Mouse (Mus musculus) CH12F3 (cell line): ENCODE data around the gene Ppp1r13l.

Experiments used
- in situ Hi-C: fragments of 300-500 bp; cut with MboI; formaldehyde crosslinking; loops from 2 replicates; pipeline ENCODE4 v1.14.3; 2020; ENCODE audit warnings: low sequenced_read_pairs

Gene Ppp1r13l

DNA sequence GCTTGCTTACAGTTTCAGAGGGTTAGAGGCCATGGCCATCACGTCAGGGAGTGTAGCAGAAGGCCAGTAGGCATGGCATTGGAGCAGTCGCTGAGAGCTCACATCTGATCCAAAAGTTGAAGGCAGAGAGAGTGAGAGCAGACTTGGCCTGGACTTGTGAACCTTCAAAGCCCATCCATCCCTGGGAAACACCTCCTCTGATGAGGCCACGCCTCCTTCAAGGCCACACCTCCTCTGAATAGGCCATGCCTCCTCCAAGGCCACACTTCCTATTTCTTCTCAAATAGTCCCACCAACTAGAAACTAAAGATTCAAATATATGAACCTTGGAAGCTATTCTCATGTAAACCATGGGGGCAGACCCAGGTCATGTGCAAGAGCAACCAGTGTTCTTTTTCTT is 24.0 kb upstream of the Ppp1r13l start:
- in situ Hi-C loops: no loop called here

DNA sequence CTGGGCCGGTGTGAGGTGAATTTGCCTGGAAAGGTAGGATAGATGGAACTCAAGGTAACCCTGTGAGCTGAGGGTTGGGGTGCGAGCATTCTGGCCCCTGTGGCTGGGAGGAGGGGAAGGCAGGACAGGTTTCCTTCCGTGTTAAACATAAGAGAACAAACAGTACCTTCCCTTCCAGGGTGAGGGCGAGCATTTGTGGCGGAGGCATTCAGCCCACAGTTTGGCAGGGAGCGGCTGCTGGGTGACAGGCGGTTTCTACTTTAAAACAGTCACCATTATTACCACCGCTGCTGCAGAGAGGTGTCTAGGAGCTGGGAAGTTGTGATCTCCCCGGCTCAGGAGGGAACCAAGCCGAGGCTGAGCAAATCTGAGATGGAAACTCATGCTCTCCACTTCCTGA is 22.4 kb upstream of the Ppp1r13l start:
- in situ Hi-C loops: no loop called here

DNA sequence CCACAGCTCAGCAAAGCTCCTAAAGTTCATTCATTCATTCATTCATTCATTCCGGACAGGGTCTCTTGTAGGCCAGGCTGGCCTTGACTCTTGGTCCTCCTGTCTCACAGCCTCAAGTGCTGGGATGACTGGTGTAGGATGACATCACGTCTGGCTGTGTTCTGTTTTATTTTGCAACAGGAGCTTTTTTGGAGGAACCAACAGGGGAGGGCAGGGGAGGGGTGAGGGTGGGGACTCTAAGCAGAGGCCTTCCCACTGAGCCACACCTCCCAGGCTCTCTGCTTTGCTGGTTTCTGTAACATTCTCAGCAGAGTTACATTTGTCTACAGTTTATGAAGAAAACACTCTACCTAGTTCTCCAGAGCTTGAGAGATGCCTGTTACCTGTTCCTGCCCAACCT is 21.5 kb upstream of the Ppp1r13l start:
- in situ Hi-C loops: no loop called here

DNA sequence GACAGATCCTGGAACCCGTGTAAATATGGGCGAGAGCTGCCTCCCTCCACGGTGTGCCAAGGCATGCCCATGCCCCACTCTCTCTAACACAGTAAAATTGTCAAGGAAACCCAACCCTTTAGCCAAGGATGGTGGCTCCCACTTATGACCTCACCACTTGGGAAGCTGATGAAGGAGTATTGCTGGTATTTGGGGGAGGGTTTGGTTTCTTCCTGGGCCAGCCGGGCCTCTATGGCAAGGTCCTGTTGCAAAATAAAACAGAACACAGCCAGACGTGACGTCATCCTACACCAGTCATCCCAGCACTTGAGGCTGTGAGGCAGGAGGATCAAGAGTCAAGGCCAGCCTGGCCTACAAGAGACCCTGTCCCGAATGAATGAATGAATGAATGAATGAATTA is 21.0 kb upstream of the Ppp1r13l start:
- in situ Hi-C loops: no loop called here

DNA sequence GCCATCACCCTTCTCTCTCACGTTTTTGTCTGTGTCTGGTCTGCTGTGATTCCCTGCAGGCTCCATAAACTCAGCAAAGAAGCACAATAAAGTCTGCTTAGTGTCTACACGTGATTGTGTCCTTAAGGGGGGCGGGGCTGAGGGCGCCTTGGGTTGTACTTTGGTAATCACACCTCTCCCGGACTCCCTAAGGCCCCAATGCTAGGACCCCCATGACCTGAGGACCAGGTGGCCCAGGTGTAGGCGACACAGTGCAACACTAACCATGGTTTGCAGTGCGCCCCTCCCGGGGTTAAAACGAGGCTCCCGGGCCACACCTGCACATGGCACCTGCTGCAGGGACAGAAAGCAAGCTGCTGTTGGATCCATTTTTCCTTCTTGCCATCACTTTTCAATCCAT is 18.3 kb upstream of the Ppp1r13l start:
- in situ Hi-C loops: loop anchor here (5.0 kb wide), 1 partner anchor 34 kb away; no protein-coding TSS in a partner anchor

DNA sequence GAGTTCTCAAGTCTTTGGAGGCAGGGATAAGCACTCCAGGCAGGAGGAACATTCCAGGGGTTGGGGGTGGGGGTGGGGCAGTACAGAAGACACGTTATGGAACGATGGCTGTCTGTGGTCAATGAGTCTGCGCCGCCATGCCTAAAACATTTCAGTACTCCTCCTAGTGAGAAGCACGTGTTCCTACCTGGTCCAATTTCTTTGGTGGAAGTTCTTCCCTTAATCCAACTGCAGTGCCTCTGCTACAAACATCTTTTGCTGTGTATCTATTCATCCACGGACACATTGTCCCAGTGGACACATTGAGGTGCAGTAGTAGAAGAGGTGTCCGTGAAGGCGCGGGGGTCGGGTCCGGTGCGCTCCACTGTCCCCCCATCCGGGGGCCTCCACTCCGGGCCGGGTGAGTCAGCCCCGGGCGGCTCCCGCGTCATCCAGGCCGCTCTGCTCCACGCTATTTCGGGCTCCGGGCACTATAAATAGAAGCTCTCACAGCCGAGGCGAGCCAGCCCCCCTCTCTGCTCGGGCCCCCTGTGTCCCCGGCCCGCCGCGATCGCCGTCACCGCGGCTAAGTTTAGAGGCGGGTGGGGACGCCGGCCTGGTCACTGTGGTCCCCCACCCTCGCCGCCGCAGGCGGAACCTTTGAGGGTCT is 17.7 kb upstream of the Ppp1r13l start:
- in situ Hi-C loops: loop anchor here (5.0 kb wide), 1 partner anchor 35 kb away; no protein-coding TSS in a partner anchor

DNA sequence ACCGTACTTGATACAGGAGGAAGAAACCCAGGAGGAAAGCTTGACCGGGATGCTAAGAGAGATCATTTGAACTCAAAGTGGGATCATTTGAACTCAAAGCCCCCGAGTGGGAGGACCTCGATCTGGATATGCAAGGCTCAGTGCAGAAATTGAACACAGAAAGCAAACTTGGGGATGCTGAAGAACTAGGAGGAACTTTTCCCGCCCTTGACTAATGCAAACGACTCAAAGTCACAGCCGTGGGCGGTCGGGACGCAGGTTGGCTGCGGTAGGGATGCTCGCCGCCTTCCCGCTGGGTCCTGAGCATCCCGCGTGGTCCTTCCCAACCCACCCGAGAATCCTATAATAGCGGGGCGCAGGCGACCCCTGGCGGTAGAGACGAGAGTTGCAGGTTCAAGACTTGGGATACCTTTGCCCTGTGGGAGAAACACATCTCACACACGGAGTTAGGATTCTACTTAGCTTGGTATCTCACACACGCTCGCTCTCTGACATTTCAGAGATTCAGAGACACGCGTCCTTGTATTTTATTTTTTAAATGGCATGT is 17.0 kb upstream of the Ppp1r13l start:
- in situ Hi-C loops: loop anchor here (5.0 kb wide), 1 partner anchor 35 kb away; no protein-coding TSS in a partner anchor

DNA sequence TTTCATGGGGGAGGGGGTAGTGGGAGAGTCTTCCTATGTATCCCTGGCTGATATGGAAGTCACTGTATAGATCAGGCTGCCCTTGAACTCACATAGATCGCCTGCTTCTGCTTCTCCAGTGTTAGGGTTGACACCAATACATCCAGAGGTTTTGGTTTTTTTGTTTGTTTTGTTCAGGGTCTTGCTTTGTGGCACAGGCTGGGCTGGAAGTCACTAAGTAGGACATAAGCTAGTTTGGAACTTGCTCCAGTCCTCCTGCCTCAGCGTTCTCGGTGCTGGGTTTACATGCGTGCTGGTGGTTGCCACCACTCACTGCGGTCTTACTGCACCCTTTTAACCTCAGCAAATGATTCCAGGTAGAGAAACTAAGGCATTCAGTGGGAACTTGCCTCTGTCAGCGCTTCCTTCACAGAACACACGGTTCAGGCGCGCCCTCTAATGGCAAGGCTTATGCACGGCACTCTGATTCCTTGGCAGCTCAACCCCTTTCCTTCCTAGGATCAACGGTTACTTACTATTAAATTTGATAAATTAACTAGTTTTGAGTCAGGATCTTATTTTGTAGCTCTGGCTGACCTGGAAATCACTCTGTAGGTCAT is 16.2 kb upstream of the Ppp1r13l start:
- in situ Hi-C loops: loop anchor here (5.0 kb wide), 1 partner anchor 36 kb away; no protein-coding TSS in a partner anchor

DNA sequence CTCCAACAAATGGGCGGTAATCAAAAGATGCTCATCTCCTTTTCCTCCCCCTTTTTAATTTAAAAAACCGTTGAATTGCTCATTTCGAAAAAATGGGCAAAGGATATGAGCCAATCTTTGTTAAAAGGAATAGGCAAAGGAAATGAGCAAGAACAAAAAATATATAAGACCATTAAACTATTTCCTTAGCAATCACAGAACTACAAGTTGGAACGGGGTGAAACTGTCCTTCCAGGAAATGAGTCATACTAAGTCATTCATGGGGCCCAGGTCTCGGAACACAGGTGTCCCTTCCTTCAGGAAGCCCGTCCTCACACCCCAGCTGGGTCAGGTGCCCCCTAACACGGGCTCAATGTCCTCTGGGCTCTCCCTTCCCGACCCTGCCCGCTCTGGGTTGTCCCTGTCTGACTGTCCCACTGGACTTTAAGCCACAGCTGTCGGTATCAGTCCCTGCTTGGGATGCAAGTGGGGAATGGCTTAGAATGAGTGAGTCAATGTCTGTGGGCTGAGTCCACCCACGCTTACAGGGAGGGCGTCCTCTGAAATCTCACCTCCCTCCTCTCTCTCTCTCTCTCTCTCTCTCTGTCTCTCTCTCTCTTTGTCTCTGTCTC is 15.2 kb upstream of the Ppp1r13l start, which contains the start of gene Ercc1:
Gene Ercc1, plus strand, starts transcription at position 542 of the 611 bp plus-strand sequence.
- in situ Hi-C loops: loop anchor here (5.0 kb wide), 1 partner anchor 37 kb away; no protein-coding TSS in a partner anchor

DNA sequence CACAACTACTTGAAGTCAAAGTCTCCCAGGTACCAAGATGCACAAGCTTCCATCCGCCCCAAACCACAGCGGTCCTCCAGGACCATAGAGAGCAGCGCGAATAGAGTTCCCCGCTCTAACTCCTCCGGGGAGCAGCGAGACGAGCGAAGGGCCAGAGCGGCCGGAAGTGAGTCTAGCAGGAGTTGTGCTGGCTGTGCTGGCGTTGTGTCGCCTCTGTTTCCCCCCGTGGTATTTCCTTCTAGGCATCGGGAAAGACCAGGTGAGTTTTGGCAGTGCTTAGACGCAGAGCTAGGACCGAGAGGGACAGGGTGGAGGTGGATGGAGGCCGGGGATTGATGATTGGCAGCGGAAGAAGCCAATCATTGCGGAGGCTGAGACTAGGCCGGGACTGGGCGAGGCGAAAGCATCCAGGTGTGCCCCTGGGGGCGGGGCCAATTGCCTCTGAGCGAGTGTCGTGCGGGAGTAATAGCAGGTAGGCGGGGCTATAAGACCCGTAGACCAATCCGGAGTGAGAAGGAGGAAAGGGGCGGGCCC is 14.5 kb upstream of the Ppp1r13l start:
- in situ Hi-C loops: loop anchor here (5.0 kb wide), 1 partner anchor 38 kb away; no protein-coding TSS in a partner anchor

DNA sequence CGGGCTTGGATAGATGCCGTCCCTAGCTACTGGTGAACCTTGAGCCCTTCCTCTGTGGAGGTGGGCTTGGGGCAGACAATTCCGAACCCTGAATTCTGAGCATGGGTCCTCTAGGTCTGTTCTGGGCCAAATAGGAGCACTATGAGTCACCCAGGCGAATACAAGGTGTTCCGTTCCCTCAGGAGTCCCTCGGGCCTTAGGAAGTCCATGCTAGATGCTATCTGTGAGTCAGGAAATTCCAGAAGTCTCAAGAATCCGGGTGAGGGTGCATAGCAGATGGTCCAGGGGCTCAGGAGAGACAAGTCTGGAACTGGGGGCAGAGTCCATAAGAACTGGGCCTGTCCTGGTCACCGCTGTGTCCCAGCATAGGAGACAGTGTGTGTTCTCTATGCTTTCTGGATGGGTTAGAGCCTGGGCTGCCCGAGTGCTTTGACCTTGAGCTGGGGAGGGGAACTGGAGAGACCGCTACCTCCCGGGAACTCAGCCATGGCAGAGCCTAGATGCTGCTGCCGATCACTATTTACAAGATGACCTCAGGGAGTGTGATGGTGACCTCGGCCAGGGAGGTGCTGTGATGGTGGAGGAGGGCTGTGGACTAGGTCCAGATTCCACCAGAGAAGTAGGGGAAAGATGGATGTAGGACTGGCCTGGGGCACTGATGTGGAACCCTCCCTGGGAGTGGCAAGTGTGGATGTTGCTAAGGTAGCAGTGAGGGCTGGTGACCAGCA is 10.2 kb upstream of the Ppp1r13l start:
- in situ Hi-C loops: no loop called here

DNA sequence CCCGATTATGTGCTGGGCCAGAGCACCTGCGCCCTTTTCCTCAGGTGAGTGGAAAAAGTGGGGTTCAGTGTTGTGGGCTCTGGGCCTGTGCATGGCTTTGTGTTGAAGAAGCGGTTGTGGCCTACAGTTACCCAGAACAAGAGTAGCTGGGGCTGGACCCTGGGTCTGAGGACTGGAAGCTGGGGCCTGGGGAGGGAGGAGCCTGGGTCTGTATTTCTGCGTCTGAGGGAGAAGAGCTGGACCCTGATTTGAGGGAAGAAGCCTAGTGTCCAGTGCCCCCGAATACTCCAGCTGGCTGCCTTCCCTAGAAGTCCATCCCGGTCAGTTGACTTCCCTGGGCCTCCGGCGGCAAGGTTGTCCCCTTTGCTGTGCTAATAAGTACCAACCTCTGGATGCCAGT is 9.3 kb upstream of the Ppp1r13l start:
- in situ Hi-C loops: no loop called here

DNA sequence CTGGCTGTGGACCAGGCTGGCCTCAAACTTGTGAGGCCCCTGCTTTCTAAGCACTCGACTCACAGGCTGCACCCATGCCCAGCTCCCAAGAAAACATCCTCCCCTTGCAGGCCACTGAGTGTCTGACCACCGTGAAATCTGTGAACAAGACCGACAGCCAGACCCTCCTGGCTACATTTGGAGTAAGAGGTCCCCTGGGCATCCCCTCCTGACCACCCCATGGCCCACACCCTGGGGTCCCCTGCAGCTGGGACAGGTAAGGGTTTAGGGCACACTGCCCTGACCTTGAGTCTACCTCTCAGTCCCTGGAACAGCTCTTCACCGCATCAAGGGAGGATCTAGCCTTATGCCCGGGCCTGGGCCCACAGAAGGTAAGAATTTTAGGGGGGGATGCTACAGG is 4.6 kb upstream of the Ppp1r13l start:
- in situ Hi-C loops: no loop called here

DNA sequence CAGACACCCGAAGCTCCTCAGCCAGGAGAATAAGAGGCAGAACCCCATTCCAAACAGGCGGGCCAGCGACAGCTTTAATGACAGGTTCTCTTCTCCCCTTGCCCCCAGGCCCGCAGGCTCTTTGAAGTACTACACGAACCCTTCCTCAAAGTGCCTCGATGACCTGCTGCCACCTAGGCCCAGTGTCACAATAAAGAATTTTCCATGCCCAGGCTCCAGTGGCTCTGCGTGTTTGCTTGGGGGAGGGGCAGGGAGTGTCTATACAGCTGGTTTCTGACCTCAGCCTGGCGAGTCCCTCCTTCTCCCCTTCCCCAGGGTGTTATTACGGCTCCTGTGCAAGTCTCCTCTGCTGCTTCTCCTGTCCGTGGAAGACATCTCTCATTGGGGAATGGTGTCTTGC is 3.2 kb upstream of the Ppp1r13l start:
- in situ Hi-C loops: no loop called here

DNA sequence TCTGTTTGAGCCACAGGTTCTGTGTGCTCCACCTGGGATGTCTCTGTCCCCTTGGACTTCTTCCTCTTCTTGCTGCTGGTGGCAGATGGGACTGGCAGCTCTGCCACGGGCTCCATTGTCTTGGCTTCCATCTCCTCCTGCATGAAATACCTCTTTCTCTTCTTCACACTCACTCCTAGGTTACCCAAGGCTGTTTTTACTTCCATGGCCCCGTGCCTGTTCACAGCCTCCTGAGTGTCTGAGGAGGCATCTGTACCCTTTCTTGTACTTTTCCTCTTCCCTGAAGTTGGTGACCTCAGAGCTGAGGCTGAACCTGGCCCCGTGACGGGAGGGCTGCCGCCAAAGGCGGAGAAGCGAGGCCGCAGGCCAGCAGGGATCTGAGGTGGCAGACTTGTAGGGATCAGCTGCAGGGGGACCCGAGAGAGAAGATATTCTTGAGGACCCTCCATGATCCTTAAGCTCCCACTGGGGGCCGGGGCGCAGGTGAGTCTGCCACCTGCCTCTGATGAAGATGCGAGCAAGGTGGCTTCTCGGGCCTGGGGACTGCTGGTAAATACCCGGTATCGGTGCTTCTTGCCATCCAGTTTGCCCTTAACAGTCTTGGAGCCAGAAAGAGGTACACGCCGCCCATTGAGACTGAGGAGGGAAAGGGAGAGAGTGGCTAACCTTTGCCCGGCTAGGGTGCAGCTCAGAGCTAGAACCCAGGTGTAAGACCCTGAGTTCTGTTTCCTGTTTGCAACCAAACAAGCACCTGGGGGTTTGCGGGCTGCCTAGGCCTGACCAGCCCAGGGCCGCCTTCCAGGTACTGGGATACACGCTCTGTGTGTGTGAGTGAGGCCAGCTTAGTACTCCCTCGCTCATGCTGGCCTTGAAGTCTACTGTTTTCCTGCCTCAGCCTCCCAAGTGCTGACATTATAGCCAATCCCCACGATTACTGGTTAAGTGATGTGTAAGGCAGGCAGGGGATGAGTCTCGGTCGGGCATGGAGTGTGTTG is 1.9 kb upstream of the Ppp1r13l start:
- in situ Hi-C loops: no loop called here

DNA sequence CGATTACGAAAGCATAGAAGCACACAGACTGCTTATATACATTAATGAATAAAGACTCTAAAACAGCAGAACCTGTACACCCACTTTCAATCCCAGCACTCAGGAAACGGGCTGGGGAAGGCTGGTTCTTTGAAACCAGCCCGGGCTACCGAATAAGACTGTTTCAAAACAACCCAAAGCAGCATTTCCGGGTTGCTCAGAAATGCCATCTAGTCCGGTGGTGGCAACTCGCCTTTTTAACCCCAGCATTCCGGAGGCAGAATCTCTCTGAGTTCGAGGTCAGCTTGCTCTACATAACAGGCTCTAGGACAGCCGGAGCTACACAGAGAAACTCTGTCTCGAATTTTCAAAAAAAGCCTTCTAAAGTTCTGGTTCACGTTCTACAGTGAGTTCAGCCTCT is 915 bp upstream of the Ppp1r13l start:
- in situ Hi-C loops: no loop called here

DNA sequence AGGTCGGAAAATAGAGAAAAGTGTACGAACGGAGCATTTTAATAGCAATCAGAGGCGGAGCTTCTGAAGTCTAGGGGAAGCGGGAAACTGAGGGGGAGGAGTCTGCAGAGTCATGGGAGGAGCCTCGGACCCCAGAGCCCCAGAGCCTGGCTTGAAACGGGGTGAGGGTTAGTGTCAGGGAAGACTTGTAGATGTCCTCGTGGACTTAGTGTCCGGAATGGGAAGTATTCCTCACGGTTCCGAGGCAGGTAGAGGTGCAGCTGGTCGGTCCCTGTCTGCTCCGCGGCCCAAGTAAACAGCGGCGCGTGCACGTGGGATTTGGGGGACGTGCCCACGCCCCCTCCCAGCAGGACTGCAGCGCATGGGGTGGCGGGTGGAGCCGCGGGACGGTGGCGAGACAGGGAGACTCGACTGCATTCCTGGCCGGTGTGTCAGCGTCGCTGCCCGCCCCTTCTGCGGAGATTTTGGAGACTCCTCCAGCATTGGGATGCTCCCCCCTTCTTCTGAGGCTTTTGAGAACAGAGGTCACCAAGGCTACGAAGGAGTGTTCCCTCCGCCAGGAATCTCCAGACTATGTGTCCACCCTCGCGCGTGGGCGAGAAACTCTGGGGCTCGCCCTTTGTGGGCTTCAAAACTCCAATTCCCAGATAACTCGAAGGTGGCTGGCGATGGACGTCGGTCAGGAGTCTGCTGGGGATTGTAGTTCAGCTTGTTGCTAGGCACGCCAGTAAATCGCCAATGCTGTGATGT is 518 bp downstream of the Ppp1r13l start:
- in situ Hi-C loops: no loop called here

DNA sequence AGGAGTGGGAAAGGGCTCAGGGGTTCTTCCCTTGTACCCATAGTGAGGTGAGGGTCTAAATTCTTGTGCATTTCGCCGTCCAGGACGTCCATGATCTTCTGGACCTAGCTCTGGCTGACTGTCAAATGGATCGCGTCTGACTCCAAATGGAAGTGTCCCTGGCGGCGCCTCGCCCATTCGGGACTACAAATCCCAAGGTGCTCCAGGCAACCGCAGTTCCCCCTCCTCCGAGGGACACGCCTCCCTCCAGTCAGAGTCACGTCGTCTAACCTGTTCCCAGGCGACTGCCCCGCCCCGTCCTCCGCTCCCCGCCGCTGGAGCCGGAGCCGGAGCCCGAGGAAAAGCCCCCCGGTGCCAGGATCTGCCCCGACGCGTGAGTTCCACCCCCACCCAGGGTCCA is 1.4 kb downstream of the Ppp1r13l start:
- in situ Hi-C loops: no loop called here

DNA sequence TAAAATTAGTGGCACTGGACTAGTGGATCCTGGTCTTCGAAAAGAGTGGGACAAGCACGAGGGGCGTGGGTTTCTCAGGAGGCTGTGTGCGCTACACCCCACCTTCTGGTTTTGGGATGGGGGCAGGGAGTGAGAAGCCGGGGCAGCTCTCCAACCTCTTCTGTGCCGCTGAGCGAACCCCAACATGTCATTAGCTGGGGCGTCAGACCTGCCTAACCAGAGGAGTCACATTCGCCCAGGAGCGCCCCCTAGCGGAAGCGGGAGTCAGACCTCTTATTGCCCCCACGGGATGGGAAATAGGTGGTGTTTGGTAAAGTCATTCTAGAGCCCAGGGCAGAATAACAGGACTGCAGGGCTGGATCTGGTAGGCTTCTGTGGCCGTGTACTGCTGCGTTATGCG is 2.2 kb downstream of the Ppp1r13l start:
- in situ Hi-C loops: no loop called here
